Mouse (Mus musculus): ENCODE data around the gene Trim71. TPM values are rescaled to one million over a fixed set of nuclear protein-coding genes. Genes with fewer than 3 reads are reported as not detected.

Trim71 gene
- polyA plus RNA-seq, 1 experiment from 2014 or later = 0.05 TPM

DNA sequence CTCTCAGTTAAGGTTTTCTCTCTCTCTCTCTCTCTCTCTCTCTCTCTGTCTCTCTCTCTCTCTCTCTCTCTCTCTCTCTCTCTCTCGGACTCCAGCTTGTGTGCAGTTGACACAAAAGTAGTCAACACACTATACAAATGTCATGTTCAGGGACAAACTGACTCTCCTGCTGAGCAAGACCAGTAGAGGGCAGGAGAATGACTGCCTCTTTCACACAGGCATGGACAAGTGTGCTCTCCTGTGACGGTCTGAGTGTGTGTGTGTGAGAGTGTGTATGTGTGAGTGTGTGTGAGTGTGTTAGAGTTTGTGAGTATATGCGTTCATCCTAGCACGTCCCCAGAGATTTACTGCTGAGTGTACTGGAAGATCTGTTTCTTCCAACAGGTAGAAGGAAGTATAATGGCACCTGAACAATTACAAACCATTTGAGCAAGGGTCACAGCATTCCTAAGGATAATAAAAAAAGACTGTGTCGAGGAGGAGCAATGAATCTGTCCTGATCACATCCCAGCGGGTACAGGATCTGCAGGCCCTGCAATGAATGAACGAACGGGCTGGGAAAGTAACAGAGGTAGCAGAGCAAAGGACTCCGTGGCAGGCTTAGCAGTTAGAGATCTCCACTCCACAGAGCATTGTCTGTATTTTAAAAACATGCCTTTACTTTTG is 45.2 kb downstream of the Trim71 start:
- H3K36me3 ChIP-seq (replicated peaks; ENCODE audit: insufficient read depth, low read length) = no peaks in the 10 kb centered on the region
- 56% methylated on average over 9 of the region's 9 CpGs for WGBS (ENCODE audit: insufficient replicate concordance)
- no peak for DNase-seq
- no peak overlapping the region for H3K4me2 ChIP-seq (ENCODE audit: low read depth, low read length)
- no peak overlapping the region for H3K27ac ChIP-seq (ENCODE audit: low read depth)
- H3K27me3 ChIP-seq (ENCODE audit: insufficient read depth, low read length) = no peaks in the 10 kb centered on the region
- no peak overlapping the region for H3K4me3 ChIP-seq (ENCODE audit: low read depth, low read length)
- ATAC-seq = no peak
- H3K9me3 ChIP-seq (ENCODE audit: low read length) = no peaks in the 10 kb centered on the region
- H3K4me1 ChIP-seq (ENCODE audit: insufficient read depth) = no peaks in the 10 kb centered on the region
- TF ChIP-seq EP300 (IDR thresholded peaks at IDR 0.05; ENCODE audit: low read depth) (no peak), CTCF (IDR thresholded peaks at IDR 0.05; ENCODE audit: low read depth) (peak; percentile 64)
- no peak overlapping the region for H3K9ac ChIP-seq (replicated peaks)

DNA sequence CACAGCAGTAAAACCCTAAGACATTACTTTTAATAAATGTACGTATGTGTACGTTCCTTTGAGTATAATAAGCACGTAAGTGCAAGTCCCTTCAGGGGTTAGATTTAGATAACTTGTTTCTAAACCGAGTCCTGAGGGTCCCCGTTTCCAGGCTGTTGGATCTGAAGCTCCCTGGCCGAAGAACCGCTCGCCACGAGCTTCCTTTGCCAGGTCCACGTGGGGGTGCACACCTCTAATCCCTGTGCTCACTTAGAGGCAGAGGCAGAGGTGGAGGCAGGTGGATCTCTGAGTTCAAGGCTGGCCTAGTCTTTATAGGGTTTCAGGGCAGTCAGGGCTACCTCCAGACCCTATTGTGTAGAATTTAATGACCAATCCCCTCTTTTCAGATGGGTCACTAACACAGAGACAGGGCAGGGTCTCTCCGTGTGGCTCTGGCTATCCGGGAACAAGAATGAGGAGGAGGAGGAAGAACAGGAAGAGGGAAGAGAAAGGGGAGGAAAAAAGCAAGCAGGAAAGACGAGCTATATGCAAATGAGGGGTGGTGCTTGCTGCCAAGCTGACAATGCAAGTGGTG is 46.2 kb downstream of the Trim71 start:
- no peak overlapping the region for H3K4me3 ChIP-seq (ENCODE audit: low read depth, low read length)
- no peaks in the 10 kb centered on the region for H3K27me3 ChIP-seq (ENCODE audit: insufficient read depth, low read length)
- no peaks in the 10 kb centered on the region for H3K4me1 ChIP-seq (ENCODE audit: insufficient read depth)
- H3K27ac ChIP-seq (ENCODE audit: low read depth) = no peak overlapping the region
- H3K9me3 ChIP-seq (ENCODE audit: low read length) = peaks cover 5% of the 10 kb centered on the region; the same call in 1 of the 2 replicates
- no peak for DNase-seq
- TF ChIP-seq EP300 (IDR thresholded peaks at IDR 0.05; ENCODE audit: low read depth) (no peak), CTCF (IDR thresholded peaks at IDR 0.05; ENCODE audit: low read depth) (no peak)
- no peaks in the 10 kb centered on the region; the same call in 1 of the 2 replicates for H3K36me3 ChIP-seq (replicated peaks; ENCODE audit: insufficient read depth, low read length)
- WGBS (ENCODE audit: insufficient replicate concordance) = 70% methylated on average over 13 of the region's 13 CpGs
- H3K9ac ChIP-seq (replicated peaks) = no peak overlapping the region
- no peak for ATAC-seq
- H3K4me2 ChIP-seq (ENCODE audit: low read depth, low read length) = no peak overlapping the region

DNA sequence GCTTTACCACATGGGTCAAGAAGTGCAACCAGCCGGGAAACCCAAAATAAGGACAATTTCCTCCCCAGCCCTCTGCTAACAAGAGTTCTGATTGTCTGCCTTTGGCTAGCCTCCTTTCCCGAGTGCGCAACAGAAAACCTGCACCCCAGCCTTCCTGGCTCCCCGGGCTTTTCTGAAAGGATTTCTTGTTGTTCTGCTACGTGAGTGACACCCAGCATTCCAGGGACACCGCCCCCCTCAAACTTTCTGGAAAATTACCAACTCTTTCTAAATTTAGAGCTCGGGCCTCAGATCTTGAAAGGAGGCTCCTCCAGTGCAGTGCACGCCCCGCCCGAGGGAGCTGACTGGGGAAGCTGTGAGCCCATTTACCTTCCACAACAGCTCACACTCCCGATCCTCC is 48.8 kb downstream of the Trim71 start, which contains the start of gene C130032M10Rik:
C130032M10Rik (plus strand) TSS at position 334 of the 400 bp plus-strand sequence.
- Histone ChIP-seq H3K4me2 (ENCODE audit: low read depth, low read length) (no peak within 1 kb of the TSS), H3K4me1 (ENCODE audit: insufficient read depth) (no peaks in the 10 kb centered on the region), H3K4me3 (ENCODE audit: low read depth, low read length) (no peak within 1 kb of the TSS), H3K27me3 (ENCODE audit: insufficient read depth, low read length) (no peaks in the 10 kb centered on the region), H3K9ac (replicated peaks) (no peak within 1 kb of the TSS), H3K27ac (ENCODE audit: low read depth) (no peak within 1 kb of the TSS), H3K36me3 (replicated peaks; ENCODE audit: insufficient read depth, low read length) (no peaks in the 10 kb centered on the region; the same call in 1 of the 2 replicates), H3K9me3 (ENCODE audit: low read length) (peaks cover 10% of the 10 kb centered on the region)
- WGBS (ENCODE audit: insufficient replicate concordance) = 74% methylated on average over 11 of the region's 11 CpGs
- TF ChIP-seq EP300 (IDR thresholded peaks at IDR 0.05; ENCODE audit: low read depth) = no peak
- DNase-seq = no peak
- no peak for ATAC-seq

DNA sequence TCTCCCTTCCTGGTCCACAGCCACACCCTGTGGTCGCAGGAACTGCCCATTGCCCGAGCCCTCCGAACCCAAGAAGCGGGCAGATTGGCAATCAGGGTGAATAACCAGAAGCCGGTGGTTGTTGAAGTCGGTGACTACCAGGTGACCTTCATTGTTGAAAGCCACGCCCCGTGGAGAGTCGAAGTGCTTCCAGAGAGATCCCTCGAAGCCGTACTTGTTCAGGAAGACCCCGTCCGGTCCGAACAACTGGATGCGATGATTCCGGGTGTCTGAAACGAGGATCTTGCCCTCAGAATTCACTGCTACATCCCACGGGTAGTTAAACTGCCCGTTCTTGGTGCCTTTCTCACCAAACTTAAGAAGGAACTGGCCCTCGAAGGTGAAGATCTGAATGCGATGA is 51.3 kb downstream of the Trim71 start:
- Histone ChIP-seq H3K27me3 (ENCODE audit: insufficient read depth, low read length) (no peaks in the 10 kb centered on the region), H3K36me3 (replicated peaks; ENCODE audit: insufficient read depth, low read length) (no peaks in the 10 kb centered on the region; the same call in 1 of the 2 replicates), H3K27ac (ENCODE audit: low read depth) (no peak overlapping the region), H3K4me1 (ENCODE audit: insufficient read depth) (no peaks in the 10 kb centered on the region), H3K9me3 (ENCODE audit: low read length) (peaks cover 10% of the 10 kb centered on the region), H3K9ac (replicated peaks) (no peak overlapping the region), H3K4me2 (ENCODE audit: low read depth, low read length) (no peak overlapping the region), H3K4me3 (ENCODE audit: low read depth, low read length) (no peak overlapping the region)
- ATAC-seq (no peak), DNase-seq (no peak)
- TF ChIP-seq EP300 (IDR thresholded peaks at IDR 0.05; ENCODE audit: low read depth) (no peak), CTCF (IDR thresholded peaks at IDR 0.05; ENCODE audit: low read depth) (no peak)
- 92% methylated on average over 21 of the region's 21 CpGs for WGBS (ENCODE audit: insufficient replicate concordance)

DNA sequence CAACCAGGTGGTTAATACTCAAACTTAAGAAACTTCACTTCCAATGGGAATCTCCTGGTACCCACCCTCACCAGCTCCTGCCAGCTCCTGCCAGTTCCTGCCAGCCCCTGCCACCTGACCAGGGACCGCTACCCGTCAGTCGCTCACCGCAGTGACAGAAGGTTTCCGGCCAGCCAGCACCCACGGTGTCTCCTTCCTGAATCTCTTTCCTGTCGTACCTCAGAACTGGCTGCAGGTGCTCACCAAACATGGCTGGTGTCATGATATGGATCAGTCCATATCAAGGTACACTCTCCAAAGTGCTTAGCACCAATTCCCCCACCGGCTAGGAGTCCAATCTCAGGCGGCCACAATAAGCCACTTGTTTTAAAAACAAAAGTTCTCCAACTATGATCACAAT is 54.4 kb downstream of the Trim71 start:
- Histone ChIP-seq H3K36me3 (replicated peaks; ENCODE audit: insufficient read depth, low read length) (no peaks in the 10 kb centered on the region; the same call in 1 of the 2 replicates), H3K27ac (ENCODE audit: low read depth) (no peak overlapping the region), H3K9ac (replicated peaks) (no peak overlapping the region), H3K4me2 (ENCODE audit: low read depth, low read length) (no peak overlapping the region), H3K4me1 (ENCODE audit: insufficient read depth) (no peaks in the 10 kb centered on the region), H3K9me3 (ENCODE audit: low read length) (peaks cover 10% of the 10 kb centered on the region), H3K27me3 (ENCODE audit: insufficient read depth, low read length) (no peaks in the 10 kb centered on the region), H3K4me3 (ENCODE audit: low read depth, low read length) (no peak overlapping the region)
- 67% methylated on average over 9 of the region's 9 CpGs for WGBS (ENCODE audit: insufficient replicate concordance)
- ATAC-seq (no peak), DNase-seq (no peak)
- TF ChIP-seq CTCF (IDR thresholded peaks at IDR 0.05; ENCODE audit: low read depth) (no peak), EP300 (IDR thresholded peaks at IDR 0.05; ENCODE audit: low read depth) (no peak)

DNA sequence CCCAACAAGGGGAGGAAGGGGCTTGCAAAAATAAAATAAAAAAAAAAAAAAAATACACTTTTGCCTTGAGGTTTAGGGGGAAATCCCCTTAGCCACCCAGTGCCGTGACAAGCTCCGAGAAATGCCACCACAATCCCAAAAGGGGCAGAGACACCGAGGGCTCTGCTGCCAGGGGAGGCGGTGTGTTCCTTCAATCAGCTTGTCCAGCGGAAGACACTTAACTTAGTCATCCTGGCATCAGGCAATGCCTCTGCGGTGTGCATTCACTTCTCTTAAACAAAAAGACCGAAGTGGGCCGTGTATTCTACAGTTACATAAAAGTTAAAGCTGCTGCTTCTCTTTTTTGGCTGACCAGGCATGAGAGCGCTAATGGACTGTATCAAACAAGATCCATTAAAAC is 56.7 kb downstream of the Trim71 start:
- DNase-seq (no peak), ATAC-seq (no peak)
- no peaks in the 10 kb centered on the region for H3K4me1 ChIP-seq (ENCODE audit: insufficient read depth)
- no peaks in the 10 kb centered on the region for H3K9me3 ChIP-seq (ENCODE audit: low read length)
- WGBS (ENCODE audit: insufficient replicate concordance) = 74% methylated on average over 9 of the region's 9 CpGs
- H3K9ac ChIP-seq (replicated peaks) = no peak overlapping the region
- no peak overlapping the region for H3K4me3 ChIP-seq (ENCODE audit: low read depth, low read length)
- TF ChIP-seq CTCF (IDR thresholded peaks at IDR 0.05; ENCODE audit: low read depth) = no peak
- no peak for TF ChIP-seq EP300 (IDR thresholded peaks at IDR 0.05; ENCODE audit: low read depth)
- no peak overlapping the region for H3K4me2 ChIP-seq (ENCODE audit: low read depth, low read length)
- no peak overlapping the region for H3K27ac ChIP-seq (ENCODE audit: low read depth)
- H3K36me3 ChIP-seq (replicated peaks; ENCODE audit: insufficient read depth, low read length) = no peaks in the 10 kb centered on the region
- no peaks in the 10 kb centered on the region for H3K27me3 ChIP-seq (ENCODE audit: insufficient read depth, low read length)

Data from liver, postnatal 0 days (tissue).